Mouse (Mus musculus) 3T3-L1 (cell line): ENCODE data around the gene Chchd10.

Experiments used
- DNase-seq: peaks from one replicate; pipeline ENCODE4 v3.0.0-alpha.2; 2015; ENCODE audit warnings: low read depth, low spot score

The Chchd10 gene

DNA sequence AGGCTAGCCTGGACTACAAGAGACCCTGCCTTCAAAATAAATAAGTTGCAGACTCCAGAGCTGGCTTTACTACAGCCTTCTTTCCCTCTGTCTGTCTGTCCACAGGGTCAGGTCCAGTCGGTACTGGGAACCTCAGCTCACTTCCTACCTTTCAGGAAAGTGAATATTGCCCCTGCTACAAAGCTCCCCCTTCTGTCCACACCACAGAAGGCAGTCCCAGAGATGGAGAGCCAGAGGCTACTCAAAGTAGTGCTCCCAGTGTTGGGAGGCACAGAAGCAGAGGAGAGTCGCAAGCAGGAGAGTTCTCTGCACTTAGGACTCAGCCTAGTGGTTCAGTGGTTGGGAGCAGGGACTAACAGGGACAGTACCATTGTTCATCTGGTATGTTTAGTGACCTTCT is 8.6 kb upstream of the Chchd10 start:
- peak; percentile 47 for DNase-seq

DNA sequence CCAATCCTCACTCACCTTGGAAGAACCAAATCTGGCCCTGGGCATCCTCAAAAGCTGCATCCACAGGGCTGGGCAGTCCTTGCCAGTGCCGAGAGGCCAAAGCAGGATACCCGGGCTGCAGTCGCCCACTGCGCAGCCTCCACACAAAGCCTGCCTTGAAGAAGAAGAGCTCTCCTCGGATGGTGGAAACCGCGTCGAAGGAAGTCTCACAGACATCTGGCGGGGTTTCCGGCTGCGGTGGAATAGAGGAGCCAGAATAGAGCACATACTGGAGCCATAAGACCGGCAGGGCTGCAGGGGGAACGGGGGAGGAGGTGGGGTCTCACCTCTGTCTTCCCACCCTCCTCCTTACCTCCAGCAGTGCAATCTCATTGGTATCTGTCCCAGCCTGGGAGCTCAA is 6.5 kb upstream of the Chchd10 start:
- no peak for DNase-seq

GRCm38 (mm10) chr10:75930304-75930703 is 2.6 kb upstream of the Chchd10 start:
- peak; percentile 84 for DNase-seq

DNA sequence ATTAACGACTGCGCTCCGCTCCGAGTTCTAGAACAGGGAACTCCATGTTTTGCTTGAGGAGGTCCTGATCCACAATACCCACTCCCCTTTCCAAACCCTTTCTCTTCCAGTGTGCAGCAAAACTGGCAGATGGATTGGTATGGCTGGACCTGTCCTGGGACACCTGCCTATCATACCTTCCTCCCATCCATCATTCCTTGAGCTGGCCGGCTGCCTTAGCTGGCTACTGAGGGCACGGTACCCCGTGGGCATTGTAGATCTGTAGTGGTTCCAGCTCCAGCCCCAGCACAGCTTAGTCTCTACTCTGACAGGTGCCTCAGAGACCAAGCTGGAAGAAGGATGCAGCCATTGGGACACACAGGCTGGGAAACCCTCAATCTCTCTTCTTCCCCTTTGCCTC is 1.6 kb upstream of the Chchd10 start:
- DNase-seq = no peak

DNA sequence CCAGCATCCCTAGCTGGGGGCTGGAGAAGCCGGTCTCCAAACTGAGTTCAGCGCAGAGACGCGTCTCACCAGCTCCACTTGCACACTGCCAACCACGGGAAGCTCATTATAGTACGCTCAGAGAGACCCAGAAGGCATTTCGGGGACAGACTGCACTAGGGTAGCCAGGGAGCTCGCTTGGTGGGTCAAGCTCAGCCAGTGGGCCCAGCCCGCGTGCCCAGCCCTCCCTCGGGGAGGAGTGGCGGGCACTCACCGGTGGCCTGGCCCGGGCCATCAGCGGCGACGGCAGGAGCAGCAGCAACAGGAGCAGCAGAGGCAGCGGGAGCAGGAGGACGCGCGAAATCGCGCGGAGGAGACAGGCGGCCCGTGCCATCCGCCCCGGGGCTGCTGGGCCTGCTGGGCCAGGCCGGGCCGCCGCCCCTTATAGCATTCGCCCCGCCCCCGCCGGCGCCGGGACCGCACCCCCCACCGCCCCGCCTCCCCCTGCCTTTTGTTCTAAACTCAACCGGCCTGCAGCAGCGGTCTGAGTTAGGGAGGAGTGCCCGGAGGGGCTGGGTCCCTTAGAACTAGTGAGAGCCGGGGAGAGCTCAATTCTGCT is 750 bp upstream of the Chchd10 start:
- peak; percentile 58 for DNase-seq

DNA sequence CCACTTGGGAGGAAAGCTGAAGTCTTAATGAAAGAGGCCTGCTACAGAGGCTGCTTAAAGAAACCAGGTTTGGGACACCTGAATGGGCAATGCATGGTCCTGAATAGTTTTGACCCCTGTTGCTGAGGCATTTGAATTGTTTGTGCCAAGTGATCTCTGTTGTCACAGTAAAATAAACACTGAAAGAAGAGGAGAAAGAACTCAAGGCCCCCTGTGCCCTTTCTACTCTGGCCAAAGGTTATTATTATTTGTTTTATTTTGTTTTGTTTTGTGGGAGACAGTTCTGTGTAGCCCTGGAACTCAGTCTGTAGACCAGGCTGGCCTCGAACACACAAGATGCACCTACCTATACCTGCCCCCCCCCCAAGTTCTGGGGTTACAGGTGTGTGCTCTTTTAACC is 2.1 kb downstream of the Chchd10 start:
- DNase-seq = no peak

DNA sequence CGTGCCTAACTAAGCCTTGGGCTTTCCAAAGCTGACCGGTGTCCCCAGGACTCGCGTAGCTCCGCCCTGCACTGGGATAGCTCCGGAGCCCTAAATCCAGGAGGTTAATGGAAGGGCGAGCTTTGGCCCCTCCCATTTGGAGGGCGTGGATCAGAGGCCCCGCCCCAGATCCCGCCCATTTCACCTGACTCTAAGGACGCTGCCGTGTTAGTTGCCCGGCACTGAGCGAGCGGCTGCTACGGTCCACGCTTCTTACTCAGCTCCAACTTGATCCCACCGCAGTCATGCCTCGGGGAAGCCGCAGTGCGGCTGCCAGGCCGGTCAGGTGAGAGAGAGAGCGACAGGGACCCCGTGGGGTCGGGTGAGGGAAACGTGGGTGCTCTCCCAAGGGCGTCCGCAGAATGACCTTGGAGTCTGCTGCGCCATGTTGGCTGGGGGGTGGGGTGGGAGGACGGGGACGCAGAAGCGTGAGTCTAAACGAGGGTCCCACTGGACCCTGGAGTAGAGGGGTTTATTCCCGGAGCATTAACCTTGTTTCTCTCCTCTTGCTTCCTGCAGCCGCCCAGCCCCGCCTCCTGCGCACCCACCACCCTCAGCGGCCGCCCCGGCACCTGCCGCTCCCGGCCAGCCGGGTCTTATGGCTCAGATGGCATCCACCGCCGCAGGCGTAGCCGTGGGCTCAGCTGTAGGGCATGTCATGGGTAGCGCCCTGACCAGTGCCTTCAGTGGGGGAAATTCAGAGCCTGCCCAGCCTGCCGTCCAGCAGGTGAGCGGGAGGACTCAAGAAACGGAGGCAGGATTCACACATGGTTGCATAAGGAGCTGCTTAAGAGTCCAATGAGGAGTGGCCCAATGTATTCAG is 3.0 kb downstream of the Chchd10 start, which contains the start of gene Mmp11:
Mmp11 (minus strand) TSS at position 817 of the 862 bp plus-strand sequence.
- no peak for DNase-seq

DNA sequence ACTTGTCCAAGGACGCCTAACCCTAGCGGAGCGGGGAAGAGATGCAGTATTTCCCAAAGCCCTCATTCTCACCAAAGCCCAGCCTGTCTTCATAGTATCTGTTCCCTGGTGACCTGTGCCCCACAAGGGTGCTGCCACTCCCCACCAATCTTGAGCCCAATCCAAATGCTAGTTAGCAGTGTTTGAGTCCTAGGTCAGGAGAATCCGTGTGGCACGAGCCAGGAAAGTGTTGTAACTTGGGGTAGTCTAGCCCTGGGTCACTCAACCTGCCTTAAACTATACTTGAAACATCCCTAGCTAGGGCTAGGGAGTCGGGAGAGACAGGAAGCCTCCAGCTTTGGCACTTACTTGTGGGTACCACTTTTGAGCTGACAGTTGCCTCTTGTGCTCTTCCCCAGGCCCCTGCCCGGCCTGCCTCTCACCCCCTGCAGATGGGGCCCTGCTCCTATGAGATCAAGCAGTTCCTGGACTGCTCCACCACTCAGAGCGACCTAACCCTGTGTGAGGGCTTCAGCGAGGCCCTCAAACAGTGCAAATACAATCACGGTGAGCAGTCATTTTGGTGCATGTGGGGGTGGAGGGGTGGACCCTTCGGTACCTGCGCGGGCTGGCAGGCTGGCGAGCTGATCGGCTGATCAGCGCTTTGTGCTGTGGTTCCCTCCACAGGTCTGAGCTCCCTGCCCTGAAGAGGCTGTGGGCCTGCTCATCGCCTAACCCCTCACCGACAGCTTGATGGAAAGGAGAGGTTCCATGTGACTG is 4.2 kb downstream of the Chchd10 start:
- no peak for DNase-seq

DNA sequence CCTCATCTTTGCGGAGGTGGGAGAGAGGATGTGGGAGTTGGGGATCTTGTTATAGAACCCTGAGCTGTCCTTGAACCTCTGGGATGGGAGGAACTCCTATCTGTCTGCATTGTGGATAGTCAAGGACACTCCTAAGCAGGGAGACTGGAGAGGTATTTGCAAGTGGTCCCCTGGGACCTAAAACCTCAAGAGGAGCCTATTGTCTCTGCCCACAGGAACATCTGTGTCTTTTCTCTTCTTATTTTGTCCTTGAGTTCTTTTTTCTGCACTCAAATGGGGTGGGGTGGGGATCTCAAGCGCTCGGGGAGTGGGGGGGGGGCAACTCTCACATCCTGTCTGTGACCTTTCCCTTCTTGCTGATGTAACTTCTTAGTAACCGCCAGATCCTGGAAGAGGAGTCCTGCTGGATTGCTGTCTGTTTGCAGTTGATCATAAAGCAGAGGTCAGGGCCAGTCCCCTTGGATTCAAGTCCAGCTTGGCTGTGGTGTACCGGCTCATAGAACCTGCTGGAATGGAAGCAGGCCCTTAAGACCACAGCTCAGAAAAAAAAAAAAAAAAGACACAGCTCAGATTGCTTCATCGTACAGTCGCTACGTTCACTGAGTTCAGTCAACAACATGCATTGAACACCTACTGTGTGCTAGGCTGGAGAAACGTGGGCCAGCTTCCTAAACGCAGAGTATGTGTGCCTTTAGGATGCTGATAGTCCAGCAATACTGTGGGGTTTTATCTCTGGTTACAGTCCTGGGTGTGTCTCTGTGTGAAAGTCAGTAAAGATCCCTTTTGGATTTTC is 5.1 kb downstream of the Chchd10 start:
- DNase-seq = peak; percentile 61

DNA sequence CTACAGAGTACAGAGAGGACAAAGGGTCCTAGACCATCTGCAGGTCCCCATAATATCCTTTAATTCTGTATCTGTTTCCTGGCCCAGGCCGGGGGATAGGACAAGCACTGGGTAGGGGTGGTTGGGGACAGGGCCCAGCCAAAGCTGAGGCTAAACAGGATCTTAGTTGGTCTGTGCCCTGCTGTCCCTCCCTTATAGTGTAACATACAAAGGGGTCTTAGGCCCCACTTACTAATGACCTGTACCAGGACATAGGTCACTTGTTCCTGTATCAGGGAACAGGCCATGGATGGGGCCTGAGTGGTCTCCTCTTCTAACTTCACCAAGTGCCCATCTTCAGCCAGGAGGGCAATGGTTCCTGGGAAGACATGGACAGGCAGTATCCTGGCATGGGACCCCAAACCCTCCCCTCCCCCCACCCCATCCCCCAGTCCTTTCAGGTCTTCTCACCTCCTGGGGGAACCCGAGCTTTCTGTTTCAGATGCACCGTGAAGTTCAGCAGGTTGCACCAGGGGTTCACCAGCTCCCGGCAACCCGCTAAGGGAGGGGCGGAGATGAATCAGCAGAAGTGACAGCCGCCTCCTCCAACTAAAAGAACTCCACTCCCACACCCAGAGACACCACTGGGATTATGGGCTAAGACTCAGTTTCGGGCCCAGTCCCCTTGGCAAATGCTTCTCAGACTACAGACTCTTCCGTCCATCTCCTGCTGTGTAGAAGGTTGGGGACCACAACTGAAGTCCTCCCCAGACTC is 6.7 kb downstream of the Chchd10 start:
- DNase-seq = no peak

DNA sequence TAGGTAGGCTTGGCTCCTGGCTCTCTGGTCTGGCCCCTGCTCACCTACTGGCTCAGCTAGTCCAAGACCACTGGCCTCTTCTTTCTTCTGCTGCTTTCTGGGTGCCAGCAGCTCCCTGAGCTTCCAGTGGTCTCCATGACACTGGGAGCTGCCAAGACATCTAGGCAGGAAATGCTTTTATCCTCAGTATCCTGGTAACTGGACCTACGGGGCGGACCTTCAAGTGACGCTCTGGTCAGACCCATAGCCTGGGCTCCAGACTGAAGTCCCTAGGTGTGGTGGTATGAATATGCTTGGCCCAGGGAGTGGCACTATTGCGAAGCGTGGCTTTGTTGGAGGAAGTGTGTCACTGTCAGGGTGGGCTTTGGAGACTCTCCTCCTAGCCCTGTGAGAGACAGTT is 7.6 kb downstream of the Chchd10 start, which contains the start of gene Gm867:
Gm867 (minus strand) TSS at position 153 of the 400 bp plus-strand sequence.
- DNase-seq = no peak

GRCm38 (mm10) chr10:75941042-75941824 is 8.3 kb downstream of the Chchd10 start:
- DNase-seq = no peak

GRCm38 (mm10) chr10:75942736-75943477 is 10.0 kb downstream of the Chchd10 start, which contains the start of gene Vpreb3:
Gene Vpreb3, plus strand, starts transcription at chr10:75943057.
- DNase-seq = no peak

DNA sequence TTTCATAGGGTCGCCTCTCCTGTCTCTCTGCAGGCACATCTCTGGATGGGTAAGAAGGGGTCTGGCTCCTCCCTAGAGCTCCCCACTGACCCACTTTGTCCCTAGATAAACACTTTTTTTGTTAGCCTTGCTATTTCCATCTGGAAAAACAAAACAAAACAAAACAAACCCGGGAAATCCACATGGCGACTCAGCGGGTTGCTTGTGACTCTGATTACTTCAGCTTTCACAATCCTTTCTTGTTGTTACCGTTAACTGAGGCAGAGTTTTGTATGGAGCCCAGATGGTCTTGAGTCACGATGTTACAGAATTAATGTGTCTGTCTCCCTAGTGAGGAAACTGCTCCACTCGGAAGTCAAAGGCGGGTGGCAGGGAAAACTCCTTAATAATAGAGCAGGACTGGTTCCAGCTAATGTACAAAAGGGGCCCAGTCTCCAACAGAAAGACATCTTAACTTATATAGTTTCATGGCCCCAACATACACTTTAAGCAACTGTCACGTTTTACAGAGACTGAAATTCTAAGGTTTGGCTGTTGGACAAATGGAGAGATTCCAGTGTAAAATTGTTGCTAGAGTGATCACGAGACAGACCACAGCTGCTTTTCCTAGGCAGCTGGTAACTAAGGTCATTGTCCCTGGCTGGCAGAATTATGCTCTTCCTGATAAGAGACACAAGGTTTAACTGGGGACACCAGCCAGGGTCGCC is 11.3 kb downstream of the Chchd10 start:
- DNase-seq = peak; percentile 76

GRCm38 (mm10) chr10:75945213-75945612 is 12.3 kb downstream of the Chchd10 start:
- no peak for DNase-seq

- no peak for DNase-seq
Measured at GRCm38 (mm10) chr10:75945896-75946295, 13.0 kb downstream of the Chchd10 start.

GRCm38 (mm10) chr10:75948079-75948478 is 15.1 kb downstream of the Chchd10 start:
- DNase-seq = no peak
